Mouse (Mus musculus) lung, postnatal 4 days (tissue): Measurements from ENCODE around the gene Snta1.

Source experiments
- DNase-seq, 2 experiments: peaks; one replicate each; pipeline ENCODE4 v3.0.0; 2021

Gene Snta1

GRCm38 (mm10) chr2:154420942-154421731, 13.2 kb upstream of the Snta1 start:
- no peak for DNase-seq

- DNase-seq, result no peak
Observed at GRCm38 (mm10) chr2:154419631-154420515, 12.0 kb upstream of the Snta1 start.

GRCm38 (mm10) chr2:154418001-154418400, 10.1 kb upstream of the Snta1 start:
- DNase-seq, result no peak

GRCm38 (mm10) chr2:154417107-154417506, 9.2 kb upstream of the Snta1 start:
- peak; percentile 43 to 82 for DNase-seq

- DNase-seq, result peak in 1 of 2 experiments; percentile 51
Observed at GRCm38 (mm10) chr2:154412018-154412666, 4.2 kb upstream of the Snta1 start.

- DNase-seq, result peak; percentile 57 to 63
Observed at GRCm38 (mm10) chr2:154410355-154410754, 2.5 kb upstream of the Snta1 start.

GRCm38 (mm10) chr2:154407063-154407642, 746 bp downstream of the Snta1 start:
- no peak for DNase-seq

- DNase-seq, result no peak
Observed at GRCm38 (mm10) chr2:154405447-154405994, 2.4 kb downstream of the Snta1 start.

GRCm38 (mm10) chr2:154402811-154403210, 5.1 kb downstream of the Snta1 start:
- peak; percentile 58 to 70 for DNase-seq

GRCm38 (mm10) chr2:154401976-154402375, 5.9 kb downstream of the Snta1 start:
- DNase-seq, result no peak

GRCm38 (mm10) chr2:154399325-154399724, 8.6 kb downstream of the Snta1 start:
- DNase-seq, result no peak

GRCm38 (mm10) chr2:154398267-154398666, 9.6 kb downstream of the Snta1 start:
- no peak for DNase-seq

GRCm38 (mm10) chr2:154396529-154396928, 11.4 kb downstream of the Snta1 start:
- no peak for DNase-seq

- no peak for DNase-seq
Observed at GRCm38 (mm10) chr2:154394602-154395001, 13.3 kb downstream of the Snta1 start.

GRCm38 (mm10) chr2:154390180-154390964, 17.5 kb downstream of the Snta1 start:
- peak; percentile 74 to 89 for DNase-seq

- no peak for DNase-seq
Observed at GRCm38 (mm10) chr2:154379103-154379502, 28.8 kb downstream of the Snta1 start.

GRCm38 (mm10) chr2:154374807-154375601, 32.9 kb downstream of the Snta1 start:
- DNase-seq, result peak in 1 of 2 experiments; percentile 29

GRCm38 (mm10) chr2:154373961-154374632, 33.8 kb downstream of the Snta1 start:
- DNase-seq, result peak; percentile 53 to 70

- no peak for DNase-seq
Observed at GRCm38 (mm10) chr2:154372842-154373500, 34.9 kb downstream of the Snta1 start, which contains the start of gene Cdk5rap1. TSS of gene Cdk5rap1 (minus strand) at chr2:154373010.
